Mouse (Mus musculus) gonadal fat pad, adult 2 months (tissue): ENCODE data around the gene Crxos. TPM values are rescaled to one million over a fixed set of nuclear protein-coding genes. Genes with fewer than 3 reads are reported as not detected.
"Not testable (repeated sequence)": the region's sequence is repeated elsewhere in the genome, so short reads cannot be mapped to it uniquely, and the experiment has no call there.

Source experiments
- DNase-seq: peaks from one replicate; pipeline ENCODE4 v3.0.0-alpha.2; 2012; ENCODE audit warnings: low read depth
- polyA plus RNA-seq: library from polyadenylated mRNA; depleted of rRNA; stranded (reverse); fragments of >200 nt; gene quantifications from 2 replicates; pipeline ENCODE4 v1.2.3, GENCODE M21; 2012; rRNA removed

Crxos gene
- not detected in 2 replicates for polyA plus RNA-seq

DNA sequence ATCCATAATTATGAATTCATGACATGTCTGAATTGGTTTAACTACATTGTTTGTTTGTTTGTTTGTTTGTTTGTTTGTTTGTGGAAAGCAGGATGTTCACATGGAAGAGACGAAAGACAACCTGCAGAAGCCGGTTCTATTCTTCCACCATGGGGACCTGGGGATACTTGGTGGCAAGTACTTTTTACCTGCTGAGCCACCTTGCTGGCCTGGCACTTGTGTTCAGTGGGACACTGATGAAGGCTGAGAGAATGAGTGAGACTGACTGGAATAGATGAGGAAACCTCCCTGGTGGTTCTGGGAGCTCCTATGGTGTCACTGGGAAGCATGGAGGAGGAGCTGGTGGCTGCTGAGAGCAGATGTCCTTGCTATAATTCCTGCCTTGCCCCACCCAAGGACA, at the start of gene Crxos:
Gene Crxos (plus strand): TSS at position 301 of the 400 bp plus-strand sequence.
- no peak for DNase-seq

DNA sequence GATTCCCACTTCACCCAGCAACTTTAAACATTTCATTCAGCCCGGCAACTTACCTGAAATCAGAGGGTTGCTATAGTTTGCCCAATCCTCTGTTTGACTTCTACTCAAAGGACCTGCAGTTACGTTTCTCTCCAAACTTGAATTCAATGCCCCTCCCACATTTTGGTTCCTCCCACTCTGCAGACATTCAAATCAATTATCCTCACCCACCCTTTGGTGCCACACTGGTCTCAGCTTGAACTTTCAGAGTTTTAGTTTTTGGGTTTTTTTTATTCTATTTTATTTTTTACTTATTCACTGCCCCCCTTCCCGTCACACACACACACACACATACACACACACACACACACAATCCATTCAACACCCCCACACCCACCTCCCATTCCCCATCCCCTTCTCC, 42.8 kb upstream of the Crxos start, which contains the start of gene Obox6:
Gene Obox6 (minus strand): TSS at position 101 of the 400 bp plus-strand sequence.
- DNase-seq: no peak

- DNase-seq: no peak
Measured at GRCm38 (mm10) chr7:15859657-15860056, 22.8 kb upstream of the Crxos start.

- no peak for DNase-seq
Measured at GRCm38 (mm10) chr7:15864104-15864503, 18.3 kb upstream of the Crxos start.

DNA sequence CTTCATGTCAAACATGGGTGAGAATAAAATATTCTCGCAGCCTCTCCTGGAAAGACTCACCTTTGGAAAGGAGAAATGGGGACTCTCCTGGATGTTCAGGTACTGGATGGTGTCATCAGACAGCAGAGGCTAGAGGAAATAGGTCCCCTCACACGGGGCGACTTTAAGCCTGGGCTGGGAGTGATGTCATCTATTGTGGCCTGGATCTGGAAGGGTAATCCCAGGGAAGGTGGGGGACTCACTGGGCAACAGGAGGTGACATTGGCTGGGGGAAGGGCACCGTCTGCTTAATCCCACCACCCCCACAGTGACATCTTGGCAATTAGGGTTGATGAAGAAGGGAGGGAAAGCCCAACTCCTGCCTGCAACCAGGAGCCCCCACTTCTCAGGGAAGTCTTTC, 2.7 kb upstream of the Crxos start, which contains the start of gene Crx:
Gene Crx (minus strand): TSS at position 213 of the 400 bp plus-strand sequence.
- no peak for DNase-seq

GRCm38 (mm10) chr7:15881388-15881787, 1.0 kb upstream of the Crxos start:
- no peak for DNase-seq

GRCm38 (mm10) chr7:15881831-15882230, 586 bp upstream of the Crxos start:
- DNase-seq: no peak

GRCm38 (mm10) chr7:15884127-15884526, 1.7 kb downstream of the Crxos start:
- DNase-seq: no peak

DNA sequence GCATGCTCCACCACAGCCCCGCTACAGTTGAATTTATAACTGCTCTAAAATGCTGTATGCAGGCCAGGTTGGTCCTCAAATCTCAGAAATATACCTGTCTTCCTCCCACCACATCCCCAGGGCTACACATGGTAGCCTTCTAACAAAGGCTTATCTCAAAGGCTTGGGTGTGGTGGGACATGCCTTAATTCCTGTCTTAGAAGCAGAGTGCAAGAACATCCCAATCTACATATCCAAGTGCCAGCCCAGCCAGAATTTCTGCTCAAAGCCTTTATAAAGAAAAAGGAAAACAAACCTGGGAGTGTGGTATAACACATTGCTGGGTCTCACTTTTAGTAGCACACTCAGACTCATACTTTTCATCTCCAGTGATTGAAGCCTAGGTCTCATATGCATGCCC, 11.8 kb downstream of the Crxos start:
- no peak for DNase-seq

GRCm38 (mm10) chr7:15901366-15902048, 19.1 kb downstream of the Crxos start:
- DNase-seq: no peak

DNA sequence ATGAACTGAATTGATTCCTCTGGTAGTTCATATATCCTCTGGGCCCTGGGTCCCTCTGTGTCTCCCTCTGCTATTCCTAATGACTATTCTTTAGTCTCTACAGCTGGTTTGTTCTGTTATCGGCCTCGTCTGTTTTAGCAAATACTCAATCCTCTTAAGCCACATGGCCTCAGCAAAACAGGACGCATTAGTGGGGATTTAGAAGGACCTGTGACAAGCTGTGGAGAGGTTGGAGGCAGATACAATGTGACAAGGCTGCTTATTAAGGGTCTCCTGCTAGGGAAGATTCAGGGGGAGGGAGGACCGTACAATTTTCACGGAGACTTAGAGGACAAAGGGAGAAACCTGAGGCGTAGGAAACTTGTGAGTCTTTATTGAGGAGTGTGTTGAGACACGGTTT, 23.4 kb downstream of the Crxos start:
- DNase-seq: no peak

DNA sequence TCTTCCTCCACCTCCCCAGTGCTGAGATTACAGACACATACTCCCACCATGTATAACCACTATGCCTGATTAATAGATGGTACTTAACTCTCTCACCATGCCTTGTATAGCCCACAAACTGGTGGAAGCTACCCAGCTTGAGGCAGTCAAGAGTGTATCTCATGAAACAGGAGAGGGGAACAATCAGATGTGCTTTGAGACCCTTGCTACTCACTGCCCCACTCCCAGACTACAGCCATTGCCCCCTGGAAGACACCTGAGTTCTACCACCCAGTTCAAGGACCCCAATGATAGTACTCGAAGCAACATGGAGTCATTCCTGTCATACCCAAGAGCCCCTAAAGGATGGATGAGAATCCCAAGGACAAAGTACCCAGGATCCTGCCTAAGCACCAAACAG, 24.2 kb downstream of the Crxos start:
- no peak for DNase-seq

GRCm38 (mm10) chr7:15907971-15908590, 25.7 kb downstream of the Crxos start:
- DNase-seq: no peak

DNA sequence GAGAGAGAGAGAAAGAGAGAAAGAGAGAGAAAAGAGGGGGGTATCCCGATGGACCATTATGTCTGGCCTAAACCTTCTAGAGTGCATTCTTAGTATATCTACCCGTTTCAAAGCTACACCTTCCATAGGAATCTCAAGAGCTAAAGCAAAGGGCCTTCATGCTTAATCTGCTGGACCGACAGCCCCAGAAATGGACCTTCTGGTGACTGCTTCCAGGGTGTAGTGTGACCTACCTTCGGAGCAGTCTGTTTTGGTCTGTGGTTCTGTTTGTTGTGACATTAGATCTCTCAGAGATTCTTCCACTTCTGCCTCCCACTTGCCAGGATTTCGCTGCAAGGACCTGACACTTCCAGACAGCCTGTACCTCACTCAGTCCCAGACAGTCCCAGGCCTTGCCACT, 28.1 kb downstream of the Crxos start:
- no peak for DNase-seq

- no peak for DNase-seq
Measured at GRCm38 (mm10) chr7:15912183-15912582, 29.8 kb downstream of the Crxos start.

- DNase-seq: no peak
Measured at GRCm38 (mm10) chr7:15914252-15914651, 31.8 kb downstream of the Crxos start.

GRCm38 (mm10) chr7:15914751-15915150, 32.3 kb downstream of the Crxos start:
- no peak for DNase-seq

- not testable (repeated sequence) for DNase-seq
Measured at GRCm38 (mm10) chr7:15915695-15916094, 33.3 kb downstream of the Crxos start.

- no peak for DNase-seq
Measured at GRCm38 (mm10) chr7:15916134-15916723, 33.8 kb downstream of the Crxos start.

DNA sequence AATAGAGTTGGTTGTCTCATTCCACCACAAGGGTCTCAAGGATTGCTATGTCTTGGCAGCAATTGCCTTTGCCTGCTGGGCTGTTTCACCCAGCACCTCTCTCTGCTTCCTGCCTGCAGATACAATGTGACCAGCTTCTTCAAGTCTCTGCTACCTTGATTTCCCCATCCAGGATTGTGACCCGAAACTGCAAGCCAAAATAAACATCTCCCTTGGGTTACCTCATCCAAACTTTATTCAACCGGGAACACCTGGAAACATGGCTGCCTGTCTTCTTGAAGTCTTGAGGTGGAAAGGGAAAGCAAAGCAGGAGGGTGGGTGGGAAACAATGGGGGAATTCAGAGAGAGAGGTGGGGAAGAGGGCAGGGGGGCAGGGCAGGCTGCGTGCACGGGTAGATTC, 34.6 kb downstream of the Crxos start:
- DNase-seq: no peak

- DNase-seq: no peak
Measured at GRCm38 (mm10) chr7:15918371-15918770, 36.0 kb downstream of the Crxos start.

- DNase-seq: no peak
Measured at GRCm38 (mm10) chr7:15919947-15920346, 37.5 kb downstream of the Crxos start.

DNA sequence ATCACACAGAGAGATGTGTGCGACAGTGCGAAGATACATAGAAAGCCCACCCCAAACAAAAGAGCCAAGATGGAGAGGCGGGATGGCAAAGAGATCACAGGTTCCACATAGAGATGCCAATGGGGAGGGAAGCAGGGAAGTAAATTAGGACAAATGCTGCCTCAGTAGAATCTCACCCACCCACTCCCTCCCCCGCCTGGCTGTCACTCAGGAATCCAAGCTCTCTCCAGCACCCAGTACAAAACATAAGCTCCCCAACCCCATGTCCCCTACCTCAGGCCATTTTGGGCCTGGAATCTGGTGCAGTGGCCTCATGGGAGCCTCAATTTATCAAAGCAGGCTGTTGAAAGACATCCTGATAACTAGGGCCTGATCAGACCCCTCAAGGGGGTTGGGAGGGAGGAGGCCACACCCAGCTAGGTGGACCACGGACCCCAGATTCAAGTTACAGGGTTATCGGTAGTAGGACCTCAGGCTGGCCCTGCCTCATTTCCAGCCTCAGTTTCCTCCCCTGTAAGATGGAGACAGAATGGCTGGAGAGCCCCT, 38.3 kb downstream of the Crxos start:
- DNase-seq: no peak
